Mouse (Mus musculus) limb, embryonic 11.5 days (tissue): ENCODE measurements around the gene D11Wsu47e. TPM values are rescaled to one million over a fixed set of nuclear protein-coding genes. Genes with fewer than 3 reads are reported as not detected.
A peak's percentile ranks its signal among the peaks of the same experiment; 100 is the strongest.

Experiments
- ATAC-seq: fragments of 200-750 bp; cut with Nextera tagmentation; 2 replicates; pipeline ENCODE4 v1.8.0; 2017; ENCODE audit warnings: low read depth; ENCODE audit not compliant: insufficient number of reproducible peaks, low FRiP score, low TSS enrichment
- DNase-seq: peaks from one replicate; pipeline ENCODE4 v3.0.0-alpha.2; 2015; ENCODE audit warnings: low spot score
- H3K27ac ChIP-seq: fragments of 300-500 bp; sonication (generic); replicated peaks from 2 replicates; pipeline ENCODE4 v1.5.1; 2014; ENCODE audit warnings: low read depth, mild to moderate bottlenecking, low read length
- H3K27me3 ChIP-seq: fragments of 300-500 bp; sonication (generic); 2 replicates; pipeline ENCODE4 v1.6.1; 2014; ENCODE audit warnings: mild to moderate bottlenecking, low read length, mixed read lengths; ENCODE audit not compliant: control insufficient read depth, insufficient read depth
- H3K36me3 ChIP-seq: fragments of 300-500 bp; sonication (generic); 2 replicates; pipeline ENCODE4 v1.6.1; 2014; ENCODE audit warnings: mild to moderate bottlenecking, low read length, moderate library complexity, mixed read lengths; ENCODE audit not compliant: control insufficient read depth, insufficient read depth
- H3K4me1 ChIP-seq: fragments of 300-500 bp; sonication (generic); 2 replicates; pipeline ENCODE4 v1.6.1; 2014; ENCODE audit warnings: low read length, mixed read lengths; ENCODE audit not compliant: control insufficient read depth, insufficient read depth
- H3K4me2 ChIP-seq: fragments of 300-500 bp; sonication (generic); 2 replicates; pipeline ENCODE4 v1.6.1; 2014; ENCODE audit warnings: low read depth, mild to moderate bottlenecking, moderate library complexity; ENCODE audit not compliant: severe bottlenecking
- H3K4me3 ChIP-seq: fragments of 300-500 bp; sonication (generic); 2 replicates; pipeline ENCODE4 v1.5.1; 2014; ENCODE audit warnings: low read depth, low read length
- H3K9ac ChIP-seq: fragments of 300-500 bp; sonication (generic); 2 replicates; pipeline ENCODE4 v1.6.1; 2014; ENCODE audit warnings: mild to moderate bottlenecking, low read length
- H3K9me3 ChIP-seq: fragments of 300-500 bp; sonication (generic); 2 replicates; pipeline ENCODE4 v1.6.1; 2016; ENCODE audit warnings: low read length; ENCODE audit not compliant: control insufficient read depth
- WGBS: fragments of 180-500 bp; shearing (Covaris S2); extraction: QIAGEN DNeasy Blood & Tissue Kit; methylation state at CpG from one replicate; pipeline ENCODE4 v1.1.7; 2014; 5-methylcytosine and 5-hydroxymethylcytosine counted together
- polyA plus RNA-seq: library from polyadenylated mRNA; unstranded; fragments of >200 nt; fragmentation: Nextera tagmentation; extraction: Ambion mirVana; gene quantifications from 2 replicates; pipeline ENCODE4 v1.2.1, GENCODE M21; 2014

The D11Wsu47e gene
- polyA plus RNA-seq, 1 experiment from 2014 or later = 24.0 TPM

- ATAC-seq (no peak), DNase-seq (no peak)
- WGBS = 51% methylated on average over 22 of the region's 22 CpGs
- Histone ChIP-seq H3K9ac (no peak overlapping the region), H3K27me3 (no peaks in the 10 kb centered on the region), H3K27ac (peak overlapping the region; percentile 68), H3K4me1 (peaks cover 29% of the 10 kb centered on the region), H3K4me3 (peak overlapping the region; percentile 1; the same call in 1 of the 2 replicates), H3K36me3 (peaks cover 12% of the 10 kb centered on the region), H3K9me3 (no peaks in the 10 kb centered on the region), H3K4me2 (peak overlapping the region; percentile 74; the same call in 1 of the 2 replicates)
Observed at GRCm38 (mm10) chr11:113651206-113651906, 32.9 kb upstream of the D11Wsu47e start.

- Histone ChIP-seq H3K4me2 (no peak overlapping the region), H3K4me1 (peaks cover 29% of the 10 kb centered on the region), H3K4me3 (no peak overlapping the region), H3K27ac (no peak overlapping the region), H3K27me3 (no peaks in the 10 kb centered on the region), H3K9ac (no peak overlapping the region), H3K9me3 (no peaks in the 10 kb centered on the region), H3K36me3 (peaks cover 13% of the 10 kb centered on the region)
- 54% methylated on average over 8 of the region's 8 CpGs for WGBS
- DNase-seq (peak; percentile 72), ATAC-seq (no peak)
Observed at GRCm38 (mm10) chr11:113651907-113652273, 32.3 kb upstream of the D11Wsu47e start.

- 88% methylated on average over 6 of the region's 6 CpGs for WGBS
- Histone ChIP-seq H3K9me3 (no peaks in the 10 kb centered on the region), H3K4me1 (peaks cover 29% of the 10 kb centered on the region), H3K4me3 (no peak overlapping the region), H3K36me3 (peaks cover 17% of the 10 kb centered on the region), H3K27ac (no peak overlapping the region), H3K4me2 (no peak overlapping the region), H3K9ac (no peak overlapping the region), H3K27me3 (no peaks in the 10 kb centered on the region)
- DNase-seq (no peak), ATAC-seq (no peak)
Observed at GRCm38 (mm10) chr11:113652516-113652915, 31.7 kb upstream of the D11Wsu47e start.

- 78% methylated on average over 15 of the region's 15 CpGs for whole genome bisulfite sequencing
- Histone ChIP-seq H3K4me2 (no peak overlapping the region), H3K36me3 (peaks cover 24% of the 10 kb centered on the region), H3K27ac (peak overlapping the region; percentile 9; the same call in 1 of the 2 replicates), H3K9ac (no peak overlapping the region), H3K4me3 (no peak overlapping the region), H3K4me1 (peaks cover 27% of the 10 kb centered on the region), H3K27me3 (no peaks in the 10 kb centered on the region), H3K9me3 (no peaks in the 10 kb centered on the region)
- peak; percentile 38 for DNase-seq
- no peak for ATAC-seq
Observed at GRCm38 (mm10) chr11:113654105-113654504, 30.1 kb upstream of the D11Wsu47e start.

GRCm38 (mm10) chr11:113654561-113655270 is 29.5 kb upstream of the D11Wsu47e start:
- H3K4me3 ChIP-seq = no peak overlapping the region
- peaks cover 25% of the 10 kb centered on the region for H3K36me3 ChIP-seq
- ATAC-seq (no peak), DNase-seq (peak; percentile 65)
- H3K4me1 ChIP-seq = peaks cover 27% of the 10 kb centered on the region
- H3K27me3 ChIP-seq = no peaks in the 10 kb centered on the region
- 0 out of 2 replicates have a peak overlapping the region, but pooled peaks have one; percentile 10 for H3K4me2 ChIP-seq
- 37% methylated on average over 18 of the region's 18 CpGs for WGBS
- H3K27ac ChIP-seq = peak overlapping the region; percentile 47; the same call in 1 of the 2 replicates
- H3K9ac ChIP-seq = no peak overlapping the region
- no peaks in the 10 kb centered on the region for H3K9me3 ChIP-seq

- no peak overlapping the region for H3K4me2 ChIP-seq
- H3K9ac ChIP-seq = no peak overlapping the region
- DNase-seq (no peak), ATAC-seq (no peak)
- no peak overlapping the region for H3K4me3 ChIP-seq
- H3K4me1 ChIP-seq = peaks cover 15% of the 10 kb centered on the region
- no peaks in the 10 kb centered on the region for H3K27me3 ChIP-seq
- no peak overlapping the region for H3K27ac ChIP-seq
- WGBS = 92% methylated on average over 8 of the region's 8 CpGs
- H3K9me3 ChIP-seq = no peaks in the 10 kb centered on the region
- H3K36me3 ChIP-seq = peaks cover 30% of the 10 kb centered on the region
Observed at GRCm38 (mm10) chr11:113656511-113656932, 27.7 kb upstream of the D11Wsu47e start.

- Histone ChIP-seq H3K4me3 (no peak overlapping the region), H3K36me3 (peaks cover 35% of the 10 kb centered on the region), H3K4me1 (peaks cover 15% of the 10 kb centered on the region), H3K27ac (no peak overlapping the region), H3K4me2 (no peak overlapping the region), H3K27me3 (no peaks in the 10 kb centered on the region), H3K9ac (no peak overlapping the region), H3K9me3 (no peaks in the 10 kb centered on the region)
- 69% methylated on average over 4 of the region's 4 CpGs for WGBS
- ATAC-seq (no peak), DNase-seq (no peak)
Observed at GRCm38 (mm10) chr11:113657221-113657620, 27.0 kb upstream of the D11Wsu47e start.

GRCm38 (mm10) chr11:113658319-113658718 is 25.9 kb upstream of the D11Wsu47e start:
- no peaks in the 10 kb centered on the region for H3K27me3 ChIP-seq
- no peak for ATAC-seq
- H3K9me3 ChIP-seq = no peaks in the 10 kb centered on the region
- no peak for DNase-seq
- H3K4me2 ChIP-seq = no peak overlapping the region
- H3K36me3 ChIP-seq = peaks cover 33% of the 10 kb centered on the region
- no peak overlapping the region for H3K4me3 ChIP-seq
- H3K4me1 ChIP-seq = peaks cover 15% of the 10 kb centered on the region
- WGBS = 91% methylated on average over 8 of the region's 8 CpGs
- H3K9ac ChIP-seq = no peak overlapping the region
- no peak overlapping the region for H3K27ac ChIP-seq
